Comparison of ENCODE assay signal across 8 mouse cellular contexts in genomic region chr14:62251999-62252398, GRCm38 (mm10). TPM values are rescaled to one million over a fixed set of nuclear protein-coding genes. Genes with fewer than 3 reads are reported as not detected.
DNase-seq lines count a peak whose midpoint lies in the region; ATAC-seq and TF ChIP-seq lines count a peak whose summit lies in the region.

No protein-coding gene starts in this region.

- no peaks in the 10 kb centered on the region for H3K9me3 ChIP-seq in heart, embryonic 12.5 days (replicated peaks)
- no peaks in the 10 kb centered on the region for H3K9me3 ChIP-seq in embryonic facial prominence, embryonic 14.5 days (ENCODE audit: control insufficient read depth, low read length)

- H3K4me1 ChIP-seq in heart, embryonic 12.5 days (replicated peaks) = no peaks in the 10 kb centered on the region
- H3K4me1 ChIP-seq in bone marrow, adult 2 months (ENCODE audit: control insufficient read depth, insufficient read depth, low read length) = no peaks in the 10 kb centered on the region
- H3K4me1 ChIP-seq in embryonic facial prominence, embryonic 14.5 days (ENCODE audit: control insufficient read depth, insufficient read depth, low read length) = no peaks in the 10 kb centered on the region

- H3K36me3 ChIP-seq in heart, embryonic 12.5 days = no peaks in the 10 kb centered on the region
- no peaks in the 10 kb centered on the region for H3K36me3 ChIP-seq in embryonic facial prominence, embryonic 14.5 days (ENCODE audit: control insufficient read depth, insufficient read depth, low read length)

- peak; percentile 39; the same call in 1 of the 2 replicates for TF ChIP-seq CTCF in bone marrow, adult 2 months (IDR thresholded peaks at IDR 0.05; ENCODE audit: control insufficient read depth, insufficient read depth, low read length)

- no peak for ATAC-seq in heart, embryonic 12.5 days (ENCODE audit: insufficient number of reproducible peaks, low FRiP score)
- peak; percentile 60; the same call in 1 of the 2 replicates for ATAC-seq in embryonic facial prominence, embryonic 14.5 days (ENCODE audit: low read depth)

- 6% methylated on average over 4 of the region's 4 CpGs for WGBS in heart, embryonic 12.5 days
- WGBS in bone marrow, adult 2 months = 8% methylated on average over 4 of the region's 4 CpGs
- 10% methylated on average over 4 of the region's 4 CpGs for WGBS in embryonic facial prominence, embryonic 14.5 days

- no peak overlapping the region for H3K9ac ChIP-seq in heart, embryonic 12.5 days
- H3K9ac ChIP-seq in embryonic facial prominence, embryonic 14.5 days (ENCODE audit: low read depth, low read length) = no peak overlapping the region

- H3K4me3 ChIP-seq in heart, embryonic 12.5 days = no peak overlapping the region
- H3K4me3 ChIP-seq in bone marrow, adult 2 months (replicated peaks; ENCODE audit: control insufficient read depth, low read depth, low read length) = no peak overlapping the region
- no peak overlapping the region for H3K4me3 ChIP-seq in embryonic facial prominence, embryonic 14.5 days (ENCODE audit: low read depth, low read length)

- no peaks in the 10 kb centered on the region for H3K27me3 ChIP-seq in heart, embryonic 12.5 days (replicated peaks)
- H3K27me3 ChIP-seq in embryonic facial prominence, embryonic 14.5 days (replicated peaks; ENCODE audit: control insufficient read depth, insufficient read depth, low read length) = no peaks in the 10 kb centered on the region

- peak; percentile 92 for DNase-seq in heart, adult 11 months
- peak; percentile 84 for DNase-seq in embryonic facial prominence, embryonic 14.5 days (ENCODE audit: low spot score)
- DNase-seq in heart, postnatal 4 days = peak; percentile 66
- DNase-seq in layer of hippocampus, adult 9-10 months (ENCODE audit: low spot score) = peak; percentile 65
- peak; percentile 70 for DNase-seq in lung, postnatal 14 days
- peak; percentile 38 for DNase-seq in right cerebral cortex, postnatal 14 days

- no peak overlapping the region for H3K4me2 ChIP-seq in heart, embryonic 12.5 days
- H3K4me2 ChIP-seq in embryonic facial prominence, embryonic 14.5 days (ENCODE audit: low read depth, low read length) = no peak overlapping the region

- H3K27ac ChIP-seq in heart, embryonic 12.5 days (ENCODE audit: poor library complexity, severe bottlenecking) = no peak overlapping the region
- H3K27ac ChIP-seq in bone marrow, adult 2 months (ENCODE audit: control insufficient read depth, insufficient read depth, low read depth, low read length, poor library complexity) = no peak overlapping the region
- H3K27ac ChIP-seq in embryonic facial prominence, embryonic 14.5 days (replicated peaks; ENCODE audit: low read depth, low read length) = no peak overlapping the region

- TF ChIP-seq POLR2A in bone marrow, adult 2 months (IDR thresholded peaks at IDR 0.05; ENCODE audit: borderline replicate concordance, control insufficient read depth, low read depth, low read length) = no peak

RNA-seq across cellular contexts. Expression of gene Rnaseh2b, which starts 40.4 kb away (rescaled TPM):
- polyA plus RNA-seq in heart, embryonic 12.5 days (2016; fragmentation: Nextera tagmentation; extraction: Ambion mirVana) = 69.1 and 76.0 TPM in 2 replicates
- 57.3 and 70.0 TPM in 2 replicates for polyA plus RNA-seq in bone marrow, adult 2 months (2011; ENCODE audit: insufficient read depth, insufficient read length, low replicate concordance, missing spikeins)
- 53.8 and 62.9 TPM in 2 replicates for polyA plus RNA-seq in embryonic facial prominence, embryonic 14.5 days (2014; fragmentation: Nextera tagmentation; extraction: Ambion mirVana)
- 10 to 100 TPM; 34.9 to 35.5 TPM for total RNA-seq in heart, postnatal 4 days (2021)

RNA-seq across cellular contexts. Expression of gene Dleu7, which starts 40.8 kb away (rescaled TPM):
- 1.4 and 1.7 TPM in 2 replicates for polyA plus RNA-seq in heart, embryonic 12.5 days (2016; fragmentation: Nextera tagmentation; extraction: Ambion mirVana)
- polyA plus RNA-seq in bone marrow, adult 2 months (2011; ENCODE audit: insufficient read depth, insufficient read length, low replicate concordance, missing spikeins) = not detected in 2 replicates
- polyA plus RNA-seq in embryonic facial prominence, embryonic 14.5 days (2014; fragmentation: Nextera tagmentation; extraction: Ambion mirVana) = 1.8 and 2.2 TPM in 2 replicates
- under 1 TPM; 0.18 to 0.21 TPM for total RNA-seq in heart, postnatal 4 days (2021)

Comparison
In these comparisons a context has a peak if more than half of its experiments do, and no peak if none do; other contexts are left out.
1. DNase-seq: peak in every context shown above with its lines; median percentile 92 in heart, adult 11 months; 84 in embryonic facial prominence, embryonic 14.5 days; 70 in lung, postnatal 14 days; 66 in heart, postnatal 4 days; 65 in layer of hippocampus, adult 9-10 months; 38 in right cerebral cortex, postnatal 14 days.